Mouse (Mus musculus) heart, adult 11 months (tissue): ENCODE results near the gene Olfr648.

Experiments used
- DNase-seq: peaks from one replicate; pipeline ENCODE4 v3.0.0; 2022

Olfr648 gene

GRCm38 (mm10) chr7:104183292-104183691 is at the start of gene Olfr648:
Gene Olfr648 (minus strand): TSS chr7:104183392.
- DNase-seq: no peak

DNA sequence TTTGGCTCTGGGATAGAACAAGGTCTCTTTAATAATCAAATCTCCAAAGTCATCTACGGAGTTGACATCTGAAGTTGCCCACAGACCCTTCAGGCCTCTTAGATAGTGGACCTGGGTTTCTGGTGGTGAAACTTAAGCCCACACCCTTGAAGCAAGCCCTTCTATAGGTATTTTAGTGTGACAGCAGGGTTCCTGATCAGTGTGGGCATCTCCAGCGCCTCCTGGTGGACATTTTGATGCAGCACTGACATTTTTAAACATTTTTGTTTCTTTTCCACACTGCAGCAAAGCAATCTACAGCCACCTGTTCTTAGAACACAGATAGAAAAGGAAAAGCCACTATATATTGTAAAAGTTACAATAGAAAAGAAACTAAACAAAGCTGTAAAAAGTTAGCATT is 48.0 kb upstream of the Olfr648 start:
- DNase-seq: peak; percentile 82

DNA sequence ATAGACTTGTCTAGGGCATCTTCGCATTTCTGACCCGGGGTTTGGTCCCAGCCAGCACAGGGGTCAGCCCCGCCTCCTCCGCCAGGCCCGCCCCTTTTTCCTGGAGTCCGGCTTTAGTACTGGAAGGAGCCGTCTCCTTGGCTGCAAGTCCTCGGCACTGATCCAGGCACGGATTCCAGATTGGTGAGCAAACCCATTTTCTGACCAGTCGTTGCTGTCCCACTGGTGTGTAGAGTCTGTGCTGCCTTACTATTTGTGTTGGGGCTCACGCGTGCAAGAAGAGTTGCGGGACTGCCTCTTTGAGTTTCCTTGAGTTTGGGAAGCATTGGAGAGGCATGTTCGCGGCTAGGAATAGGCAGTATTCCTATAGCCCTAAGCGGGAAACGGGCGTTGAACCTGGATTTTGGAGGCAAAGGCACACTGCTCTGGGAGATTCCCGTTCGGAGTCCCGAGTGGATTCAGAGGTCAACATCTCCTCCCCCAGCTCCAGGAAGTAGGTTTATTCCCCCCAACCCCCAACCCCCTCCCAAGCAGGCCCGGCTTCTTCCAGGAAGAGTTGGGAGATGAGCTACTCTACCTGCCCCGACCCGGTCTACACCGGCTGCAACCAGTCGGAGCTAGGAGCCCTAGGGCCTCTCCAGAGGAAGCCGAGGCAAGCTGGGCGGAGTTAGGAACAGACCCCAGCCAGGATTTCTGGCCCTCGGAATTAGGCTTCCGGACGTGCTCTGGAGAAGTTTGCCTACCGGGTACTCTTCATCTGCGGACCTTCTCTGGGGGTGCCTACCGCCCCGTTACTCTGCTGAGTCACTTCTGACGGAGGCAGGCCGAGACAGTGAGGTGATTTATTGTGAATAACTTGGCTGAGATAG is 35.7 kb upstream of the Olfr648 start, which contains the start of gene Trim6:
TSS of gene Trim6 (plus strand) at position 93 of the 869 bp plus-strand sequence.
- peak; percentile 98 for DNase-seq

DNA sequence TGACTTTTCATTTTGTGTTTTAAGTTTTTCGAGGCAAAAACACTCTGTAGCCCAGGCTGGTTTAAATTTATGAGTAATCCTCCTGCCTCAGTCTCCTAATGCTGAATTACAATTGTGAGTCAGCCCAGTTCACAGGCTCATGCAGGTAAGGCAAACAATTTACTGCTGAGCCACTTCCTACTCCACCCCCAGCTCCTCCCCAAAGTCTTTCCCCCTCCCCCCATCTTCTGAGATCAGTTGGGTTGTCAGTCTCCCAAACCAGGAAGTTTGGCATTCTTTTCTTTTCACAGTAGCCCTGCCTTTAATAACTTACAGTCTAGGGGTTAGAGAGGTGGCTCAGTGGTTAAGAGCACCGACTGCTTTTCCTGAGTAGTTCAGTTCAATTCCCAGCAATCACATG is 34.7 kb upstream of the Olfr648 start:
- peak; percentile 34 for DNase-seq

DNA sequence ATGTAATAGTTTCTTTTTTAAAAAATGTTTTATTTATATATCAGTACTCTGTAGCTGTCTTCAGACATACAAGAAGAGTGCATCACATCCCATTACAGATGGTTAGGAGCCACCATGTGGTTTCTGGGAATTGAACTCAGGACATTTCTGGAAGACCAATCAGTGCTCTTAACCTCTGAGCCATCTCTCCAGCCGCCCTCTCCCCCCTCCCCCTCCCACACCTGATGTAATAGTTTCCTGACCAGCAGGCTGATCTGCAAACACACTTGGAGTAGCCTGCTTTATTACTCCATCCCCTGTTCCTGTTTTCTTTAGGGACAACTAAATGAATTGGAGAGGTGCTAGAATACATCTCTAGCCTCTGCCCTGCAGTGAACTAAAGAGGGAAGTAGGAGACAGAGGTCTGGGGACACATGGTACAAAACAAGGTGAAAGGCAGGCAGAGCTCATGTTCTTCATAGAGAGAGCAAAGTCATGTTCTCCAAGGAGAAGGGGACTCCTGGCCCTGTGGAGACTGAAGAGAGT is 32.9 kb upstream of the Olfr648 start:
- DNase-seq: peak; percentile 27

DNA sequence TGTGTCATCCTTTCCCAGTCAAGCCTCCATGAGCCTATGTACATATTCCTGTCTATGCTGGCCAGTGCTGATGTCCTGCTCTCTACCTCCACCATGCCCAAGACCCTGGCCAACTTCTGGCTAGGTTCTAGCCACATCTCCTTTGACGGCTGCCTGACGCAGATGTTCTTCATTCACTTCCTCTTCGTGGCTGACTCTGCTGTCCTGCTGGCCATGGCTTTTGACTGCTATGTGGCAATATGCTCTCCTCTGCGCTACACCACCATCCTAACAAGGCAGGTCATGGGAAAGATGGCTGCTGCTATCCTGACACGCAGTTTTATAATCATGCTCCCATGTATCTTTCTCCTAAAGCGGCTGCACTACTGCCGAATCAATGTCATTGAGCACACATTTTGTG is 23.0 kb upstream of the Olfr648 start:
- DNase-seq: peak; percentile 55

DNA sequence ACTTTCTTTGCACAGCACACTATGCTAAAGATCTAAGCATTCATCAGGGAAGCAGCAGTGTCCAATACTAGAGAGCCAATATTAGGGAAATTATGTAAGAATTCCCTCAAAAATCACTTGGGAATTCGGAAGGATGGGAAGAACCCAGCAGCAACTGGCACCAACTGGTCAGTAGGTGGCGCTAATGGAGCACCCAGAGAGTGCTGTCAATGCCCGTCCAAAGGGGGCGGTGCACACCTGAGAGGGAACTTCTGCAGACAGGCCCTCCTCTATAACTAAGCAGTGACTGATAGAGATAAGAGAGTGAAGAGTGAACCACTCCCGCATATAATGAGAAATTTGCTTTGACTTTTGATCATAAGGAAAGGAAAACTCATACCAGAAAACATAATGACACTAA is 16.6 kb upstream of the Olfr648 start:
- DNase-seq: peak; percentile 93

- DNase-seq: no peak
These were observed 12.7 kb upstream of the Olfr648 start, which contains the start of gene Olfr649 for GRCm38 (mm10) chr7:104195885-104196284. Gene Olfr649 (minus strand): TSS chr7:104195985.

GRCm38 (mm10) chr7:104191275-104191674 is 8.1 kb upstream of the Olfr648 start:
- no peak for DNase-seq

DNA sequence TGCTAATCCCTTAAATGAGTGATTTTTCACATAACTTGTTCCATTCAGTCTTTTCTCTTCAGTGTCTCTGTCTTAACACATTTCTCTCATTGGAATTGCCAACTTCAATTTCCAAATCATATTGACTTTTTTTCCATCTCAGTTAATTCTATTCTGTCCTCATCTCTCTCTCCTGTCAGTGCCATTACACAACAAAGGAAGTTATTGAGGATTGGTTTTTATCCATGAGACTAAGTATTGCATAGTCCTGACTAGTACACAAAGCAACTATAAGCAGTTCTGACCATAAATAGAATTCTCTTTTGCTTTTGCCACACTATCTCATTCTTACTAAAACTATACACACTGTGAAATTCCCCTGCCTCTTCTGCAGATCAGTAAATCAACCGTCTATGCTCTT is 4.1 kb downstream of the Olfr648 start:
- DNase-seq: no peak

- DNase-seq: no peak
These were observed 4.7 kb downstream of the Olfr648 start for GRCm38 (mm10) chr7:104178422-104179054.

DNA sequence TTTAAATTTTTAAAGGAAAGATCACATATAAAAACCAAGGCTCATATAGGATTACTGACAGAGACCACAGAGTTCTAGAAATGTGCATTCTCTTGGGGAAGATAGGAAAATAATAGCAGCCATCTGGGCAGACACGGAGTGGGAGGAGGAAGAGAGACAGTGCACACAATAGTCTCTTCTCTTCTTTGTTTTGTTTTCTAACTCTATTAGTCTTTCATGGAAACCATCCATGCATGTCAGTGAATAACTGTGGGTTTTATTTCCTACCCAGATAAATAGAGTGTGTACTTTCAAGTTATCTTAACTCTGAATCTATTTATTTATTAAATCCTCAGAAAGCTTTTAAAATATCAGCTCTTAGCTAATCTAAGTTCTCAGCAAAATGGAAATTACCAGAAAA is 8.1 kb downstream of the Olfr648 start:
- no peak for DNase-seq

DNA sequence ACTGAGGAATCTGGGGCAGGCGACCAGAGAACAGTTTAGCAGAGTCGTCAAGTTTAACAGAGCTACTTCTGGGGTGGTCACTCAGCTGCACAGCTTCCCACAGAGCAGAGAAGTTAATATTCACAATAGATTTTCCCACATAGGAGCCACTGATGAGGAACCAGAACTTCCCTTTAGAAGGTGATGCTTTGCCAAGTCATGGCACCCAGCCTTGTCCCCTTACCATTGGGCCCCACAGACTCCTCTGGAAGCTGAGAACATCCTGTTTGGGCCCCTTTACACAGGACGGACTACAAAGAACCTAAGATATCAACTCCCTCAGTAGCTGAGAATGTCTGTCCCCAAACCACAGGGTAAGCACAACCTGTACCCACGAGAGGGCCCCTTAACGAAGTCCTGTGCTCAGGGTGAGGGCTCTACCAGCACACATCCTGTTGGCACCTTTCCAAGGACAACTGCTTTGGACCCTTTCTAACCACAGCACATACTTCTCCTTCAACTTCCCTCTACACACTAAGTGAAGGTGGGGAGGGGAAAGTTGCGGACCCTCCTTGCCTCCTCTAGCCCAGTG is 13.5 kb downstream of the Olfr648 start:
- DNase-seq: no peak

DNA sequence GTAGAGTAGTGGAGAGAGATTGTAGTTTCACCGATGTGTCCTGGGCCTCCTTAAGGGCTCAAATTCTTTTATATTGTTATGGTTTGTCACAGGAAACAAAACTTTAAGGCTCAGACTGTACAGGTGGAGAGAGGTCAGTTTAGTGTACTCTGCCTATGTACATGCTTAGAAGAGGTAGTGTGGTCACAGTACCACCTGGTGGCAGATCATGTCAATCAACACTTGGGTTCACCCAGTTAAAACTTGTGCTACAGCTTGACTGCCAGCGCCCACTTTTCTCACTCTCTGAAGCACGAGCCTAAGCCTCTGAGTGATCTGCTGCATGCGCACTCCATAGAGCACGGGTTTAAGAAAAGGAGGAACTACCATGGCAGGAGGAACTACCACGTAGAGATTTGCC is 16.1 kb downstream of the Olfr648 start:
- no peak for DNase-seq

- DNase-seq: no peak
These were observed 32.7 kb downstream of the Olfr648 start, which contains the start of gene Ubqlnl for GRCm38 (mm10) chr7:104150456-104150855. Gene Ubqlnl (minus strand): TSS chr7:104150556.

DNA sequence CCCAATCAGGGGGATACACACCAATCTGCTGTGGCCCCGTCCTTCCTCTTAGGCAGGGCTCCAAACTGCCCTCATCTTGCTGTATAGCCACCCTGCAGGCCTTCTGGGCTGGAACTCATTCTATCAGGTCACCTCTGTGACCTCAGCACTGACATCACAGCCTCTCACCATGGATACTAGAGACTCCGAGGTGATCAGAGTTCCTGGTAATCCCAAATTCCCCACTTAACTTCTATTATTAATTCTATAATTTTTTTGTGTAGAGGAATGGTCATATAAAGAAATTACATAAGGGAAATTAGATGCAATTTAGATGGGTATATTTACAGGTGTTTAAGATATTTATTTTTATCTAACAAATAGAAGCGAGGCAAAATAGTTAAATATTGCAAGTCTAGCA is 40.0 kb downstream of the Olfr648 start, which contains the start of gene Ubqln3:
TSS of gene Ubqln3 (minus strand) at position 101 of the 400 bp plus-strand sequence.
- DNase-seq: no peak

GRCm38 (mm10) chr7:104137305-104137704 is 45.9 kb downstream of the Olfr648 start, which contains the start of gene Olfr643:
Gene Olfr643 (minus strand): TSS chr7:104137405.
- no peak for DNase-seq

DNA sequence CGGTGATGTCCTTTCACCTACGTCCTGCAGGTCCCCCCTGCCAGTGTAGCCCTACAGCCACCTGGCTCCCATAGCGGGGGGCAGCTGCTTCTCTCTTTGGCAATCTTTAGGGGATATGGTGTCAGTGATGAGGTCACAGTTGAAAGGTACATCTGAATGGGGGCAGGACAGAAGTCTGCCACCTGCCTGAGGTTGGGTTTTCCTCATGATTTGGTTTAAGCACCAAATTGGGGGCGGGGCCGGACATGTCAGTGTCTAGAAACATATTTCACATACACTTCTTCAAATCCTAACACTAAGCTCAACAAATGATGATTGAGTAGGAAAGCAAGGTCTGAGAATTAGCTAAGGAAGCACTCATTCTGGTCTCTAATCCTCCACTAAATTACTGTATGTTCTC is 53.5 kb downstream of the Olfr648 start, which contains the start of gene Ubqln5:
TSS of gene Ubqln5 (minus strand) at position 101 of the 400 bp plus-strand sequence.
- DNase-seq: peak; percentile 84
